Mouse (Mus musculus) lung, postnatal 36 days (tissue): ENCODE results near the gene Rabac1.

ENCODE experiments used
- DNase-seq: peaks from one replicate; pipeline ENCODE4 v3.0.0; 2022; ENCODE audit warnings: mixed read lengths

Gene Rabac1

DNA sequence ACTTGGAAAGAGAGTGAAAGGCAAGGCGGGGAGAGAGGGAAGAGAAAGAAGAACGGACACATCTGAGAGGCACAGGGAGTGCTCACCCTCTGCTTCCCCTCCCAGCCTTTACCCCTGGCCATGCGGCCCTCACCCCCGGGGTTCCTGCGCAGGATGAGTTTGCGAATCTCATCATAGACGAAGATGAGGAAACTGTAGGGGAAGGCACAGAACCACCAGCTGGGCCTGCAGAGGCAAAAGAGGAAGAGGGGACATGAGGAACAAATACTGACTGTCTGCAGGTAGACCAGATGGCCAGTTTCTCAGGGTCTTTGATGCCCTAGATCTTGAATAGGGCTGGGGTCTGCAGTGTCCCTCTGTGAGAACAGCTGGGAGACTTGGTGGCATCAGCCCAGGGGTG, 6.2 kb upstream of the Rabac1 start:
- peak; percentile 9 for DNase-seq

DNA sequence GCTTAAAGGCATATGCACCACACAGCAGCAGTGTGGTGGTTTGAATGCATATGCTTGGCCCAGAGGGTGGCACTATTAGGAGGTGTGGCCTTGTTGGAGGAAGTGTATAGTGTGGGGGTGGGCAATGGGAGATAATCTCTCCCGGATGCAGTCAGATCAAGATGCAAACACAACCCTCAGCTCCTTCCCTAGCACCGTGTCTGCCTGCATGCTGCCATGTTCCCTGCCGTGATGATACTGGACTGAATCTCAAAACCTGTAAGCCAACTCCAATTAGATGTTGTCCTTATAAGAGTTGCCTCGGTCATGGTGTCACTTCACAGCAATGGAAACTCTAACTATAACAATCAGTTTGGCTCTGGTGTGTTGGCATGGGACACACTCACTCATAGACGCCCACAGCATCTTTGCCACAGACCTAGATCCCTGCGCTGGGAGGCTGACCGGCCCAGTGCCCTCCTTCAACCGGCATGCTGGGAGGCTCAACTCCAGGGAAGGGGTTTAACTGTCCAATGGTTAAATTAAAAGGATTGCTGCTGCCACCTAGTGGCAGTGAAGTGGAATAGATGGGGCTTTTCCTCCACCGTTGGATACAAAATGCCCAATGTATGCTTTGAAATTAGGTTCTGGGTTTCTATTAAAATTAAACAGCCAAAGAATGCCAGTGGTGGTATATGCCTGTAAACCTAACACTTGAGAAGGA, 2.5 kb upstream of the Rabac1 start:
- peak; percentile 41 for DNase-seq

DNA sequence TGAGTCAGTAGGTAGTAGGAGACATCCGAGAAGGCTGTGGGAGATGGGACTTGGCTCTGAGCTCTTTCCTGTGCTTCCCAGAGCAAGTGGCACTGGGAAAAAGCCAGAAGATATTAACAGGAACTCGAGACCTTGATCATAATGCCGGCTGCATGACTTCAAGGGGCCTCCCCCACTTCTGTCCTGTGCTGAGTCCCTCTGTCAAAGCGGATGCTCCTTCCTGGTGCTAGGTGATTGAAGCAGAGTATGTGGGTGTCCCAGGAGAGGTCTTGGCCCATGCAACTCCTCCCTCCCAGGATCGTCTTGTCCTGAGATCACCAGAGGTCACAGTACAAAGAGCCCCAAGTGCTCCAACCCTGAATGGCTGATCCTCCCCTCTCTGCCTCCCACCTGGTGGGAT, 1.3 kb upstream of the Rabac1 start:
- DNase-seq: no peak

DNA sequence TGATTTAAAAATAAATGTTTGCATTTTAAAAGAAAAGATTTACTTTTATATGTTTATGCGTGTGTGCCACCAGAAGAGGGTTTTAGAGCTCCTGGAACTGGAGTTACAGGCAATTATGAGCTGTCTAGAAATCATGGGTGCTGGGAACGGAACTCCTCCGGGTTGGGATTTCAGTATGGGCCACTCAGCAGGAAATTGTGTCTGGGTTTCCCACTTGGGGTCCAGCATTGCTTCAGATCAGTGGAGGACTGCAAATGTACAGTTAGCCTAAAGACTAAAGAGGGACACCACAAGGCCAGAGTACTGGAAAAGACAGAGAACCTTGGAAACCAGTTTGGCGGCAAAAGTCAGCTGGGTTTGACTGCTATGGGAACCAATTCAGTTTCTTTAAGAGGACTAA, 654 bp upstream of the Rabac1 start:
- no peak for DNase-seq

DNA sequence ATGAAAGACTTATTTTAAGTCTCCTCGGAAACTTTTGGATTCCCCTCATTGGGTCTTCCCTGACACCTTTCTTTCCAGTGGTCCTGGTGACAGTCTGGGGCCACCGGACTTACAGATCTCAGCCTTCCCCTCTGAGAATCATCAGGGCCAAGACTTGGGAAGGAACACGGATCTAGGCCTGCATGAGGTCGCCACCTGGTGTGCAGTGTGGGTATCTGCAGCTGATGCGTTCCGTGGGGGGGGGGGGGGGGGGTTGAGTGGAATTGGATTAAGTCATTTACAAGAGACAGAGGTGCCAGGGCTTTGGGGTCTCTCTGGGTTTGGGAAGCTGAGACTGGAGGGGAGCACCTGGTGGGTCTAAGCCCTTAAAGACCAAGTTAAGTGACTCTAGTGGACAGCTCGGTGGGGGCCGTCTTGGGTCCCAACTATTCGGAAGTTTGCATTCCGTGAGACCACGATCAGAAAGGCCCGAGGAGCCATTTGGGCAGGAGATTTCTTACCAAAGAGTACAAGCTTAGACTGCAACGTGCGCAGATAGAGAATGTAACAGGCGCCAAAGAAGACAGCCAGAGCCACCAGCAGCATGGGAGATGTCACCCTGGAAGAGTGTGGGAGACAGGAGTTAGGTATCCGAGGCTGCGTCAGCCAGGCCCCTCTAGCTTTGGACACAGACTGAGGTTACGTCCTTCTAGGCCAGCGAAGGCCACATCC, 1.1 kb downstream of the Rabac1 start:
- peak; percentile 44 for DNase-seq

DNA sequence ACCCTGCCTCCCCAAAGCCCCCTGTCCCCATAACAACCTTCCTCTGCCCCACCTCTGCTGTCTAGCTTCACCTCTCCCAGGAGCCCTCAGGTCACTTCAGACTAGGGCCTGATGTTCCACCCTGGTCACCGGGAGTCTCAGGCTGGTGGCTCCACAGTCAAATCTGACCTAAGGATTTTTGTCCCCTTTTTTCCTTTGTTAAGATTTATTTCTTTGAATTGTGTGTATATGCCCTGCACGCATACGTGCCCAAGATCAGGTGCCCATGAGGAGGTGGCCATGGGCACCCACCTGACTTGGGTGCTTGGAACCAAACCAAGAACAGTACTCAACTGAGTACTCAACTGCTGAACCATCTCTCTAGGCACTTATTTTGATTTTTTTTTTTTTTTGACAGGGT, 2.2 kb downstream of the Rabac1 start:
- DNase-seq: no peak

DNA sequence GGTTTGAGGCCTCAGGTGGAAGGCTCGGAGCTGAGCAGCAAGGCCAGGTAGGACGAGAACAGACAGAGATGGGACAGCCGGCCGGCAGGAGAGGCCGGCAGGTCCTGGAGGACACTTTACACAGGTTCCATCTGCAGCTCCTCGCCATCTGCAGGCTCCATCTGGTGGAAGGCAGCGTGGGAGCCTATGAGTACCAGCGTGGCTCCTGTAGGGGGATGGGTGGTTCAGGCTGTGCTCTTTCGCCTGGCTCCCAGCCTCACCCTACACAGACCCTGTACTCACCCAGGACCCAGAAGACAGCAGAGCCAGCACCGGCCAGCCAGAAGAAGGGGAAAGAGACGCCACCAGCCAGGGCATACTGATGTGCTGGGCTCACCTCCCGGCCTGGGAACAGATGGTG, 2.7 kb downstream of the Rabac1 start:
- no peak for DNase-seq

DNA sequence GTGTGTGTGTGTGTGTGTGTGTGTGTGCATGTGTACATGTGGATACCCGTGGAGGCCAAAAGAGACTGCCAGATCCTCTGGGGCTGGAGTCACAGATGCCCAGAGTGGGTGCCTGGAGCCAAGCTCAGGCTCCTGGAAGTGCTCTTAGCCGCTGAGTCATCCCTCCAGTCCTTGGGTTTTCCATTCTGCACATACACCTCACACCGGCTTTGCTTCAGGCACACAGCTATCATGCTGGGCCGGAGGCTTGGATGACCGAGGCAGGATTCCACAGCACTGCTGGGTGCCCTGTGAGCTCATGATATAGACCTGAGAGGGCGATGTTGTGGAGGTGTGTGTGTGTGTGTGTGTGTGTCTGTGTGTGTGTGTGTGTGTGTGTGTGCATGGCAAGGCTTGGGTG, 4.1 kb downstream of the Rabac1 start:
- DNase-seq: no peak

DNA sequence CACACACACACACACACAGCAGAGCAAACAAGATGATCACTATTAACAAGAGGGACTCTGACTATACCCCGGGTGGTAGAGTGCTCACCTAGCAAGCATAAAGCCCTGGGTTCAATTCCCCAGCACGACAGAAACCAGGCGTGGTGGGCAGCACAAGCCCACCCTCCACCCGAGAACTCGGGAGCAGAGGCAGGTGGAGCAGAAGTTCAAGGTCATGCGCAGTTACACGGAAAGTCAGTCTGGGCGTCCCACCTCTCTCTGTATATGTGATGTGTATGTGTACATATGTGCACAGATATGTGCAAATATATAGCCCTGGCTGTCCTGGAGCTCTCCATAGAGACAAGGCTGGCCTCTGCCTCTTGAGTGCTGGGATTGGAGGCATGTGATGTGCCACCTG, 4.6 kb downstream of the Rabac1 start:
- no peak for DNase-seq

DNA sequence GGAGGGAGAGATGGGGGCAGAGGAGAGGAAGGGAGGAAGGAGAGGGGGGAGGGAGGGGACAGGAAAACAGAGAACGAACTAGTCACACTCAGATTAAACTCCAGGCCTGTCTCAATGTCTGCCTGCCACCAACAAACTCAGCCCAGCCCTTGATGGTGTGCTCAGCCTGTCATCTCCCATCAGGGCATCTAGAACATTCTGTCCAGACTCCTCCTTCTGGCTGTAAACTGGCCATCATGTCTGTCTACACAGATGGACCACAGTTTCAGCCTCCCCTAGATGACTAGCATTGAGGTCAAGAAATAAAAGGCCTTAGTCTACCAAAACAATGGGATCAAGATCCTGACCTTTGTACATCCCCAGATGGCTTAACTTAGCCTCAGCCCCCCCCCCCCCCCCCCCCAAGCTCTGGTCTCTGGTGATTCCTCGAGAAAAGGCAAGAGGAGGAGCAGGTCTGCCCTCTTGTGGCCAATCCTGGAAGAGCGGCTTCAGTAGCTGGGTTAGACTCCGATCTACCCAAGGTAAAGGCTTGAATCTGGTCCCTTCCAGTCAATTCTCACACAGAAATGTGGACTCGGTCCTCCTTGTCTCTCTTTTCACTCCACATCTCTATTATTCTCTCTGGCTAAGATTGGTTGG, 7.5 kb downstream of the Rabac1 start:
- DNase-seq: peak; percentile 92

DNA sequence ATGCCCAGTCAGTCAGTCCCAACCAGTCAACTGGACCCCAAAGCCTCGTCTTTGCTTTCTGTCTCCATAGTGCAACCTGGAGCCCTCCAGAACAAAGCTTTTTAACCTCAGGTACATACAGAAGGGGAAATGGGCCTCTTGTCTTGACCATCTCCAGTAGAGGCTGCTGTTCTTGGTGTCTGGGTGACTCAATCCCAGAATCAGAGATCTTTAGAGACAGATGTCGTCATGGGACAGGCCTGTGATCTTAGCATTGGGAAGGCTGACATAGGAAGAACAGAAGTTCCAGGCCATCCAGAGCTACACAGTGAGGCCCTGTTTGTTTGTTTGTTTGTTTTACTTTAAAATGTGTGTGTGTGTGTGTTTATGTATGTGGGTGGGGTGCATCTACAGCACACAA, 8.3 kb downstream of the Rabac1 start:
- DNase-seq: no peak

DNA sequence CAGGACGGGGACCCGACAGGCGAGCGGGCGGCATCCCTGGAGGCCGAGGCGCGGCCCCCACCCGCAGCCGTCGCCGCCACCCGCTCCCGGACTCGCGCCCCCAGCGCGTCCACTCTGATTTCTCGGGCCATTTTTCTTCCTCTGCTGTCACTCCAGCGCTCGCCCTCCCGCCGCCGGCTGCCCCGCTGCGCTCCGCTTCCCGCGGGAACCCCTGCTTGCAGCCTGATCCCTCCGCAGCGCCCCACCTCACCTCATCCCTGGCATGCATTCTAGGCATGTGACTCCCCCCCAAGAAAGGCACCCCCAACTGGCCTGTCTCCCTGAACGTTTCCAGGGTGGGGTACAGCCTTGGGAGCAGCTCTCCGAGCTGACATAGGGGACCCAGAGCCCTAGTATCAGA, 17.3 kb downstream of the Rabac1 start:
- DNase-seq: no peak

DNA sequence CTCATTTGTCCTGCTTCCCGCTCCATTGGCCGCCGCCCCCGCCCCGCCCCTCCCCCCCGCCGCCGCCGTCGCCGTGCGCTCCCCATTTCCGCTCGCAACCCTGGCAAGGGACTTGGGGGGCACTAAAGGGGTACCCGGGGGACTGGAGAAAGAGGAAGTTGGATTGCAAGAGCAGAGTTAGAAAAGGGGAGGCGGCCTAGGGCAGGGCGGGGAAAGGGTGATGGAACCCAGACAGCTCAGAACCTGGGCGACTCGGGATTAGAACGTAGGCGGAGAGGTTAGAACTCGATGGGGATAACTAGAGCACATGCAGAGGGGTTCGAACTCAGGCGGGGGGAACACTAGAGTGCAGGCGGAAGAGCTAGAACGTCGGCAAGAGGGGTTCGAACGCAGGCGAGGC, 18.1 kb downstream of the Rabac1 start:
- peak; percentile 18 for DNase-seq

DNA sequence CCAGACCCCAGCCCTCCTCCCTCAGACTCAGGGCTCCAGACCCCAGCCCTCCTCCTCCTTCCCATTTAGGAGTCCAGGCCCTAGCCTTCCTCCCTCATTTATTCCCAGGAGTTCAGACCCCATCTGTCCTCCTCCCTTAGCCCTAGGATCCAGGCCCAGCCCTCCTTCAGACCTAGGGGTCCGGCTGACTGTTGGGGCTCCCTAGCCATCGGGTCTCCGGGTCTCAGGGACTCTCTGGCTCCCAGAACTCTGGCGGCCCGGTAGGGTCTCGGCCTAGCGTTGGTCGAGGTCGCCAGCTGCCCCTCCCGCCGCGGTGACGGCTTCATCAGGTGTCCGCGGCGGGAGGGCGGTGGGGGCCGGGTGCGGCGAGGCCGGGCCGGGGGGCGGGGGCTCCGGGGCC, 18.6 kb downstream of the Rabac1 start:
- no peak for DNase-seq

DNA sequence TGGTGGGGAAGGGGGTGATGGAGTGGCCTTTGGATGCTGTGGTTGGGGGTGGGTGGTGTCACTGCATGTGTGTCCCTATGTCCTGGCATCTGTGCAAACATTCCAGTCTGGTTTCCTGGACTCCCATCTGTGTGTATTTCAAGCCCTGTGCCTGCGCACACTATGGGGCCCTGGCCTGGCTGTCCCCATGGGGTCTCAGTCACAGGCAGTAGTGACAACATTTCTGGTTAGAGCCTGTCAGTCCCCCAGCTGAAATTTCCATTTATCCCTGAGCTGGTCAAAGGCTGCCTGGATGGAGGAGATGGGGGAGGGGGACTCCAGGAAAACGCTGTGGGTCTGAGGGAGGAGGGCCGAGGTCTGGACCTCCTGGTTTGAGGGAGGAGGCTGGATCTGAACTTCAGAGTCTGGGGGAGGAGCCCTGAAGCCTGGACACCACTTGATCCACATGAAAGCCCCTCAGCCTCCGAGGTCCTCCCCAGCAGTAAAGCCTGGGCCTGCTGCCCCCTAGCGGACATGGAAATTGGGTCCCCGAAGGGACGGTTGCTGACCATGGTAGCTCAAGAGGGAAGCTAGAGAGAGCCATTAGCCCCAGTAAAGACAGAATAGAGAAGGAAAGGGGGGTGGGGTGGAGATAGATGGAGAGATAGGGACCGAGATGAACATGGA, 22.5 kb downstream of the Rabac1 start:
- DNase-seq: peak; percentile 80

DNA sequence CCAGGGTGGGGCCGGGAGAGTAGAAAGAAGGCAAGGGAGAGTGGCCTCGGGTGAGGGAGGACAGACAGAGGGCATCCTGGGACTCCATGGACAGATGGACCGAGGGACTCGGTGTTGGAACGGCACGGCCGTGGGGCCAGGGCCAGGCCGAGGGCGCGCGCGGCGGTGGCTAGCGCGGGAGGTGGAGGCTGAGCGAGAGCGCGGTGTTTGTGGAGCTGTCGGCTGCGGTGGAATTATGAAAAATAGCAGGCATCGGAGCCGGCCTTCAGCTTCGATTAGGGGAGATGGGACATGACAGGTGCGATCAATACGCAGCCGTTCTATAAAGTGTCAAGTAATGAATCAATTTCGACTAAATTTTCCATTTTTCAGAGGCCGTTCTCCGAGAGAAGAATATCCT, 23.8 kb downstream of the Rabac1 start:
- no peak for DNase-seq

DNA sequence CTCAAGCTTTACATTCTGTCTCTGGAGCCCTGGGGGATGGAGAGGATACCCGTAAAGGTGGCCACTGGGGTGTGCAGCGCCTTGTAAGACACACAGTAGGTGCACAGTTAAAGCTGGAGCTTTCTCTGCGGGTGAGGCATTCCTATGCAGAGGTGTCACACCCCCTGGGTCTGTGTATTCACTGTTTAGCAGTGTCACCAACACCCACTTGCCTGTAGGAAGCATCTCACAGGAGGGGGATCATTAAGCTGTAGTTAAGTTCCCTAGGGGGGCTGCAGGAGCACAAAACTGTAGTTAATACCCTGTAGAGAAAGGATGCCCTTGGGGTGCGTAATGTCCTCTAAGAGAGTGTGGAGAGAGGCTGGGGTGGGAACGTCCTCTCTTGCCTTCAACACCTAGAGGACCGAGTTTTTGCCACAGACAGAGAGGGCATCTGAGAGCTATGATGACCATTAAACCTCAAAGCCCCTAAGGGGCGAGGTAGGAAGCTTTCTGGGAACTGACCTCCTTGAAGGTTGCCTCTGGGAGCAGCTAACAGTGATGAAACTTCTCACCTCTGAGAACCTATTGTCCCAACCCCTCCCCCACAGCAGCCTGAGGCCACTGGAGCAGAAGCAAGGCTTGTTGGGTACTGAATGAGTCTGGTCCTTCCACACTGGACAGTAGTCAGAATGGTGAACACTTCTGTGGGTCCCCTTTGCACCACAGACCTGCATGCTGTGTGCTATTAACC, 25.1 kb downstream of the Rabac1 start:
- no peak for DNase-seq

DNA sequence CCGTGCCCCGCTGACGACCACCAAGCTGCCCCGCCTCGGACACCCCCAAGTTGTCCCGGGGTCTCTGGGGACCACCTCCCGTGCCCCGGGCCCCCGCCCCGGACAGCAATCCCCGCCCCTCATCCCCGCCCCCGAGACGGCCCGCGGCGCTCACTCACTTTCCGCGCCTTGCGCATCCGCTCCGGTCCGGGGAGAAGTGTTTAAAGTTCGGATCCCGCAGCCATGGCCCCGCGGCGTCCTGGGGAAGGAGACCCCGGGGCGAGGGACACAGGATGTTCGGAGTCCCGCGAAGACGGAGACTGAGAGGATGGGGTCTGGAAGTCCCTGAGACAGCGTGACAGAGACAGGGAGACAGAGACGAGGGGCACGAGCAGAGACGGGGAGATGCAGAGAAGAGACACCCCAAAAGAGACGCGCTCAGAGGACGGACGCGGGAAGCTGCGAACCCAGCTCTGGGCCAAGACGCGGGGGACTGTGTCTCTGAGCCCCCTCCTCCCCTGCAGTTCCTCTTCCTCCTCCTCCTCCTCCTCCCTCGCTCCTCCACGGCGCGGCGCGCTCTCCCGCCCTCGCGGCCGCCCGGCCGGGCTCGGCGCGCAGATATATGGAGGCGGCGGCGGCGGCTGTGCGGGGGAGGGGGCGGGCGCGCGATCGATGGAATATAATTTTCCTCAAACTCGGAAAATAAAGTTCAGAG, 28.1 kb downstream of the Rabac1 start, which contains the start of gene Gm4881:
Gene Gm4881, minus strand, starts transcription at position 238 of the 694 bp plus-strand sequence.
- DNase-seq: no peak

DNA sequence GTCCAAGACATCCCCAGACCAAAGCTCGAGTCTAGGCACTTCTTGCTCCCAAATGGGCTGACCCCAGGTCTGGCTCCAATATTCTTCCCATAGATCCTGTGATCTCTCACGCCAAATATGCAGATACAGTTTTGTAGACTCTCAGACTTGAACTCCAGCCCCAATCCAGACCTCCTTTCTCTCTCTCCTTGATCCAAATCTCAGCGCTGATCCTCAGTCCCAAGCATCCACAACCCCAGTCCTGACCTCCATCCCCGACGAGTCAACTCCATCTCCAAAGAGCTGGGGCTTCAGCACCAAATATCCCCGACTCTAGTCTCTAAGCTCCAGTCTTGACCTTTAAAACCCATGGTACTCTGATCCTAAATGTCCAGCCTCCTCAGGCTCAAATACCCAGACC, 28.9 kb downstream of the Rabac1 start:
- no peak for DNase-seq

DNA sequence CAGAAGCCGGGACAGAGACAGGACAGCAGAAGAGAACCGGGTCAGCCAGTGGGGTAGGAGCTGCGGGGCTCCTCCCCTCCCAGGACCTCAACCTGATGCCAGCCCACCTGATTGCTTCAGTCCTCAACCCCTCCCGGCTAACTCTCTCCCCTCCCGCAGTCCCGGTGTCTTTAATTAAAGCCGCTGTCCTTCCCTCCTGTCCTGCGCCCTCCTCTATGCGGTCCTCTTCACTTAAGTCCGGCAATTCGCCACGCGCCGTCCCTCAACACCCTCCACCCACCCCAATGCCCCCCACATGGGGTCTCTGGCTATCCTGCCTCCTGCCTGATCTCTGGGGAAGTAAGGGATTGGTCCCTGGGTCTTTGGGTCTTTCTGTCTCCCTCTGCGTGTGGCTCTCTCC, 40.9 kb downstream of the Rabac1 start:
- no peak for DNase-seq

DNA sequence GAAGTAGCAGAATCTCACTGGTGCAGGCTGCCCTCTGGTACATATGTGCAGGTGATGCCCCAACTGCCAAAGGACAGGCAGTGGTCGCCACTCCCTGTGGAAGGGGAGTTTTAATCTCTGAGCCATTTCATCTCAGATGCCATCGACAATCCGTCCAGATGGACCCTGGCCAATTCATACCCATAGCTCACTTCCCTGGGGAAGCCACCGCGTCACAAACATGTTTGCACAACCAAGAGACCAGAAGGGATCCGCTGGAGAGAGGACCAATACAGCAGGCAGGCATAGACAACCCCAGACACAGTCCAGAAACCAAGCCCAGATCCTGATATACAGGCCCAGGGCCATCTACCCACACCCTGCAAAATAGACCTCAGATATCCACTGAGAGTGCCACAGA, 42.1 kb downstream of the Rabac1 start:
- no peak for DNase-seq
